Mouse (Mus musculus): ENCODE data around the gene Cd68. TPM values are rescaled to one million over a fixed set of nuclear protein-coding genes. Genes with fewer than 3 reads are reported as not detected.

Gene Cd68
- total RNA-seq, 2 experiments from 2014 or later, result 14.9 to 15.1 TPM

DNA sequence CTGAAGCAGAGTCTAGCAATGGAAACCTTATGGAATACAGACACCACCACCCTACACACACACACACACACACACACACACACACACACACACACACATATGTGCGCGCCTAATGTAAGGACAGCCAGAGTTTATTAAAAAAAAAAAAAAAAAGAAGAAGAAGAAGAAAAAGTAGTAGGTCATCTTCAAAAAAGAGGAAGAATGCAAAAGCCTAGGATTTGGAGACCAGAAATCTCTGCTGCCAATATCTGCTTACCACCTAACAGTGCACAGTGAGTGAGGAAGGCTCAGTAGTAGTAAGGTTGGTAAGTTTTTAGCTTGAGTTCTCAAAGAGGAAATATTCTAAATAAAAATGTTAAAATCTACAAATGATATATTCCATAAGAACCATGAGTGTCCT lies 13.2 kb upstream of the Cd68 start:
- no peak for DNase-seq (ENCODE audit: low spot score in 2 of 2)
- intact Hi-C loops (cut with DNase I), result no loop called here

DNA sequence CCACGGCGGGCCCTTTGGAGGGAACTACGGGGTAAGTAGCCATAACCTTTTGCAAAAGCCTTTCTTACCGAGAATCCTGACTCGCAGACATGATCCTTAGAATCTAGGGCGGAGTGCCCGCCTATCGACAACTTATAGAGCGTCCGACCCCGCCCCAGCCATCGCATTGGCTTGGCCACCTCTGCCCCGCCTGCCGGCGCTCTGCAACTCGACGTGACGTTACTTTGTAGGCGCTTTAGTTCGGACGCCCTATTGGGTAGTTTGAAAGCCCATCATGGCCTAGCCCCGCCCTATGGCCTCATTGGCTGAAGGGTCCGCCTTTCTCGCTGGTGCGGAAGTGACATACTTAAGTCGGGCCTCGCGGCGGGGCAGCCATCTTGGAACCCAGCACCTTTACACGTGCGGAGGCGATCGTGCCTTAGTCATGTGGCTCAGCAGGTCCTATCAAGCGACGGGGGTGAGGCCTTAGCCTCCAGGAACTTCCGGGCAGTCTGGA lies 6.3 kb upstream of the Cd68 start, which contains the start of gene Eif4a1:
Eif4a1 (minus strand) TSS at position 213 of the 496 bp plus-strand sequence.
- intact Hi-C loops (cut with DNase I), result loop anchor here (1.0 kb wide), 1 partner anchor 9 kb away; no protein-coding TSS in a partner anchor
- DNase-seq (ENCODE audit: low spot score in 2 of 2), result peak; percentile 100

DNA sequence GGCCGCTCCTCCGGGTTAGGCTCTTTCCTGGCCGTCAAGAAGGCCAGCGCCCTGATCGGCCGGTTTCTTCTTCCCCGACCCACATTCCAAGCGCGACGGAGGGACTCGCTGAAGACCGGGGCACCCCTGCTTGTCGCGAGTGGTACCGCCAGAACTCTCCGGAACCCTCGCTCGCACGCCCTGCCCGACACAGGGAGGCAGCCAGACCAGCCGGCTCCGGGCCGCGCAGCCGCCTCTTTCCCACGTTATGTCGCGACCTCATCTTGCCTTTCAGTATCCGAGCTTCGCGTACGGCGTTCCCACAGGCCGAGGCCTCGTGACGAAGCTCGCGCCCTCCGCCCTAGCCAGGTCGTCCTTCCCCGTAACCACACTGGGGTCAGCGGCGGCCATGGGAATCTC lies 5.8 kb upstream of the Cd68 start:
- peak in 1 of 2 experiments; percentile 31 for DNase-seq (ENCODE audit: low spot score in 2 of 2)
- intact Hi-C loops (cut with DNase I), result loop anchor here (1.0 kb wide), 1 partner anchor 10 kb away; no protein-coding TSS in a partner anchor

DNA sequence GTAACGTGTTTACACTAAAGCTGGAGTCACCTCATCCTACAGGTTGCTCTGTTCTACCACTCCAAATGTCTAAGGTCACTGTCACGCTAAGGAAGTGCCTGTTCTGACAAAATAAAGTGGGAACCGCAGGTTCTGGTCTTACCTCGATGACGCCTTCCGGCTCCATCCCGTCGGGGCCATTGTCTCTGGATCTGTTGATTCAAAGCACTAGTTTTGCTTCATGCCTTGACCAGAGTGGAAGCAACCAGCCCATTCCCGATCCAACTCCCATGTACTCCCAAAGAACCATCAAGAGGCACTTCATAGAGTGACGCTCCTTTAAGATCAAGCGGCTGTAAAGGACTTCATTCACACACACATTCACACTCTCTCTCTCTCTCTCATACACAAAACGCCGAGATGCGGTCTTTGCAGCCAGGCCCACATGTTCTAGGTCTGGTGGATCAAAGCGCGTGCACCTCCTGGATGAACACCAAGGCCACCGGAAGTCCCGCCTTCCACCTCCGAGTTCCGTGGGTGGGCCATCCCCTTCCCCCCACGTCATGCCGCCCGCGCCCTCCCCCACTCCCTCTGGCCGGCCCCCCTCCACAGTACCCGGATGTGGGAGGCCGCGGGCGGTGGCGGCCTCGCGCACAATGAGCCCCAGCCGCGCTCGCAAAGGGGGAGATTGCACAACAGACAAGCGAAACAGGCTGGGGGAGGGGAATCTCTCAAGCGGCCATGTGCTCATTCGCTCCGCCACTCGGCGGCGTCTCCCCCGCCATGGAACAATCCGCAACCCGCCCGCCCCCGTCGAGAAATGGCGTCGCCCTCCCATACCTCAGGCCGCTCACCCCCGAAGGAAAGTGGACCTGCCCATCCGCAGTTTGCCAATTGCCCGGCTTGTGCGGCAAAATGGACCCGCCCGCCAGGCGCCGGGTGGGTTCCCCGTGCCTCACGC lies 5.1 kb upstream of the Cd68 start:
- intact Hi-C loops (cut with DNase I), result no loop called here
- DNase-seq (ENCODE audit: low spot score in 2 of 2), result peak; percentile 90 to 91

DNA sequence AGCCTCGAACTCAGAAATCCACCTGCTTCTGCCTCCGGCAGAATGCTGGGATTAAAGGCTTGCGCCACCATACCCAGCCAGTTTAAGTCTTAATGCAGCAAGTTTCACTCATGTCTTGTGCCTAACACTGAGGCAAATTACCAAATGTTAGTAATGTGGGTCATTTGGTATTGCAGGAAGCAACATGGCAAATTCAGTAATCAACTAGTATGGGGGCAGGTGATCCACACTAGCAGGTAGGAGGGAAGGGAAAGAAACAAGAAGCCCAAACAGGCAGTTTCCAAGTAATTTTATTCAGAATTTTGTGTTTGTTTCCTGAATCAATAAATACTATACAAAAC lies 682 bp upstream of the Cd68 start:
- intact Hi-C loops (cut with DNase I), result no loop called here

DNA sequence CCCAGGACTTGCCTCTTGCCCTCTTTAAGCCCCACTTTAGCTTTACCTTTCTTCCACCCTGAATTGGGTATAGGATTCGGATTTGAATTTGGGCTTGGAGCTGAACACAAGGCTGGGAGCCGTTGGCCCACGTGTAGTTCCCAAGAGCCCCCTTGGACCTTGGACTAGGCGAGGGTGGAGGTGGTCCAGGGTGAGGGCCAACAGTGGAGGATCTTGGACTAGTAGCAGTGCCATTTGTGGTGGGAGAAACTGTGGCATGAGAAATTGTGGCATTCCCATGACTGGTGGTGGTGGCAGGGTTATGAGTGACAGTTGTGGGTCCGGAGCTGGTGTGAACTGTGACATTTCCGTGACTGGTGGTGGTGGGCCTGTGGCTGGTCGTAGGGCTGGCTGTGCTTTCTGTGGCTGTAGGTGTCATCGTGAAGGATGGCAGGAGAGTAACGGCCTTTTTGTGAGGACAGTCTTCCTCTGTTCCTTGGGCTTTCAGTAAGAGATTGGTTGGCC lies 444 bp downstream of the Cd68 start:
- intact Hi-C loops (cut with DNase I), result no loop called here
- DNase-seq (ENCODE audit: low spot score in 2 of 2), result no peak

More for the DNA sequence above, 682 bp upstream of the Cd68 start:
- no peak for DNase-seq (ENCODE audit: low spot score in 2 of 2)

DNA sequence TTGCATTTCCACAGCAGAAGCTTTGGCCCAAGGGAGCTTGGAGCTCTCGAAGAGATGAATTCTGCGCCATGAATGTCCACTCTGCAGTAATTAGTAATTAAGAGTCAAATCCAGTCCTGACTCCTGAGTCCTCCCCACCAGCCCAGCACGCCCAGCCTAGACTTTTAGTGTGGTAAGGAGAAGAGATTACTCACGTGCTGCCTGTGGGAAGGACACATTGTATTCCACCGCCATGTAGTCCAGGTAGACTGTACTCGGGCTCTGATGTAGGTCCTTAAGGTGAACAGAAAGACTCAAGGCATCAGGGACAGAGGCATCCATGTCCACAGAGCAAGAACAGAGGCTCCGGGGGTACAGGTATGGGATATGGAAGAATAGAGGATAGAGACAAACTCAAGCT lies 1.1 kb downstream of the Cd68 start:
- intact Hi-C loops (cut with DNase I), result no loop called here
- DNase-seq (ENCODE audit: low spot score in 2 of 2), result no peak

DNA sequence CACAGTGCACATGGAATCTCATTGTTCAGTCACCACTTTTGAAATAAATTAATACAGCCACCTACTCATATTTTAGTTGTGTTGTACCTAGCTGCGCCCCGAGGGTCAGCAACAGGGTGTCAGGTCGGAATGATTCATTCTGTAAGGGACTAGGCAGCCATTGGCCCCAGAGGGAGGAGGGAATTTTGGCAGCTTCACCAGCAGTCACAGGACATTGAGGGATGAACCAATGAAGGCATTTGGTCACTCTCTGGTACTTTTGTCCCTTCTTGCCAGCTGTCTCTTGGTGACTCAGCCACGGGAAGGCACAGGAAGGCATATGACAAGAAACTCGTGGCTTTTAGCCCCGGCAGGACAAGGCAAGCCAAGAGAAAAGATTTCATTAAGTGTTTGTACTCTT lies 2.2 kb downstream of the Cd68 start:
- intact Hi-C loops (cut with DNase I), result no loop called here
- DNase-seq (ENCODE audit: low spot score in 2 of 2), result no peak

DNA sequence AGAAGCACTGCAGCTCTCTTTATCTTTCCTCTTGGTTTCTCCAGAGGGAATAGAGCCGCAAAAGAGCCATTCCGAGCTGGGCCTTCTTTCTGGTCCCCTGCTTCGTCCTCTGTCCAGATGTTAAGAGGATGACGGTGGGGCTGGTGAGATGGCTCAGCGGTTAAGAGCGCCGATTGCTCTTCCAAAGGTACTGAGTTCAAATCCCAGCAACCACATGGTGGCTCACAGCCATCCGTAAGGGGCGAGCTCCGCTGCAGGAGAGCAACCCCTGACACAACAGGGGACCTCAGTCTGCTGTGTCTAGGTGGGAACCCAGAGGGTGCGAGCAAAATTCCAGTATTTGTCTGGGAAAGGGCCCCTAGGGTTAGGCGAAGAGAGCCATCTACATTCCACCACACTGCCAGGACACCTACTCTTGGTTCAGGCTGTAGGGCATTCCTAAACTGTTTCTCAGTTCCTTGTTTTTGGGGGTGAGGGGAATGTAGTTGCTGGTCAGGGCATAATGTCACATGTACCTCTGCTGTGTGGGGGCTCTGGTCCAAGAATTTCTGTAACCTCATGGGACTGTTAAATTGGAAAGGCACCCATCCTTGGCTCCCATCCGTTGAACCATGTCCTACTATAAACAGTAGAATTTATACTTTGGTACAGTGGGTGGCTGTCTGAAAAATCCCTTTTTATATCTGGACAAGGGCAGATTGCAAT lies 2.8 kb downstream of the Cd68 start:
- no peak for DNase-seq (ENCODE audit: low spot score in 2 of 2)
- intact Hi-C loops (cut with DNase I), result no loop called here

DNA sequence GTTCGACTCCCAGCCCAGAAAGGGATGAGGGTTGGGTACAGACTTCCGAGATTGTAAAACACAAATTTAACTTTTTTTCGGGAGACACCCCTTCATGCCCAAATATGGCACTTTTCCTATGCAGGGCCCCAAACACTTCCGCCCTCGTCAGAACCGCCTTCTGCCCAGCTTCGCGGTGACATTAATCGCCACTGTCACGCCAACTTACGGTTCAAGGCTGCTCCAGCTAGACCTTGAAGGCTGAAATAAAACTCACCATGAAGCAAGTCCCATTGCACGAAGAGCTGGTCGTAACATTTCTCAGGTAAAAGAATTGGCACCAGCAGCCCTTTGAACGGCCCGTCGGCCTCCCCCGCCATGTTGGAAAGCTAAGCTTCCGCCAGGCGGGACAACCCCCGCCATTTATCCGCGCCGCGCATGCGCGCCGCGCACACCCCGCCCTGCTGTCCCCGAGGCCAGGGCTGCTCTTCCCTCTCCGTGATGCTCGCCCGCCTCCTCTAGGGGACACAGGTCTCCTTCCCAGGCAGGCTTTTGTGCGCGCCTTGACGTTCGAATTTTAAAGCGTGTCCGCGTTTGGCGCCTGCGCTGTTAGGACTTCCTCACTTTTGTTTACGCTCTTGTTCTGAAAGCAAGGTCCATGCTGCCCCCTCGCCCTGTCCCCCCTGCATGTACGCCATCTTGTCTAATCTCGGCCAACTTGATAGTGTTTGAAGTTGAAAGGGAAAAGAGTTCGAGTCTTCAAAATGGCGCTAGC lies 3.6 kb downstream of the Cd68 start, which contains the start of gene Mpdu1:
Mpdu1 (minus strand) TSS at position 430 of the 754 bp plus-strand sequence.
- DNase-seq (ENCODE audit: low spot score in 2 of 2), result peak; percentile 93 to 96
- intact Hi-C loops (cut with DNase I), result no loop called here

DNA sequence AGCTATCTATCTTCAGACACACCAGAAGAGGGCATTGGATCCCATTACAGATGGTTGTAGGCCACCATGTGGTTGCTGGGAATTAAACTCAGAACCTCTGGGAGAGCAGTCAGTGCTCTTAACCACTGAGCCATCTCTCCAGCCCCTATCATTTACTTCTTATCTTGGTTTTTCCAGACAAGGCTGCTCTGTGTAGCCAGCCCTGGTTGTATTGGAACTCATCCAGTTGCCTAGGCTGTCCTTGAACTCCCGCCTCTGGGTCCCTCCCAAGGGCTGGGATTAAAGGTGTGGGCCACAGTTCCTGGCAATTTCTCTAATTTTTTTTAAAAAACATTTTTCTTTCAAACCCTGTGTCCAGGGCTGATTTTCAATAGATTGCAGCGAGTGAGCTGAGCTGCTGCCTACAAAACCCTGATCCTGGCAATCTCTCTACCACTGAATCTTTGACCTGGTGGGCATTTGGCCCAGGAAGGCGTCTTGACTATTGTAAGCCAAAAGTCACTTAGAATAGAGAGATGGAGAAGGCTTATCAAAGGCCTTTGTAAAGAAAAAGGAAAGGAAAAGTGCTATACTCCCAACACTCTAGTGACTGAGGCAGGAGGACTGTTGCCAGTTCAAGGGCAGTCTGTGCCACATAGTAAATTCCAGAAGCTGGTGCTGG lies 4.6 kb downstream of the Cd68 start:
- intact Hi-C loops (cut with DNase I), result no loop called here
- DNase-seq (ENCODE audit: low spot score in 2 of 2), result no peak

DNA sequence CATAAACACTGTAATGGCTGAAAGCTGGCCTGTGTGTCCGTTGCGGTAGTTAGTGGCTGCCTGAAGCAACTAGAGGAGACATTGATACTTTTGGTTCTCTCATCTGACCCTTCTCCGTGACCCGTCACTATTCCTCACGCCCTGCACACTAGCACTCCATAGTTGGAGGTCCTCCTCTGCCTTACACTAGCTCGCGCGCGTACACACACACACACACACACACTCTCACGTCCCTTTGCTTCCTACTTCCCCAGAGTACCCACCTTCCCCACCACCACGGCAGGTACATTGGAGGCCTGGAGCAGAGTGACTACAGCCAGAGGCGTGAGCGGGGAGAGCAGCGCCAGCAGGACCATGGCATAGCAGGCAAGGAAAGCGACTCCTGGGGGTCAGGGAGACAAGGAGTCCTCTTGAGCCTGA lies 8.5 kb downstream of the Cd68 start:
- intact Hi-C loops (cut with DNase I), result no loop called here
- peak in 1 of 2 experiments; percentile 33 for DNase-seq (ENCODE audit: low spot score in 2 of 2)

DNA sequence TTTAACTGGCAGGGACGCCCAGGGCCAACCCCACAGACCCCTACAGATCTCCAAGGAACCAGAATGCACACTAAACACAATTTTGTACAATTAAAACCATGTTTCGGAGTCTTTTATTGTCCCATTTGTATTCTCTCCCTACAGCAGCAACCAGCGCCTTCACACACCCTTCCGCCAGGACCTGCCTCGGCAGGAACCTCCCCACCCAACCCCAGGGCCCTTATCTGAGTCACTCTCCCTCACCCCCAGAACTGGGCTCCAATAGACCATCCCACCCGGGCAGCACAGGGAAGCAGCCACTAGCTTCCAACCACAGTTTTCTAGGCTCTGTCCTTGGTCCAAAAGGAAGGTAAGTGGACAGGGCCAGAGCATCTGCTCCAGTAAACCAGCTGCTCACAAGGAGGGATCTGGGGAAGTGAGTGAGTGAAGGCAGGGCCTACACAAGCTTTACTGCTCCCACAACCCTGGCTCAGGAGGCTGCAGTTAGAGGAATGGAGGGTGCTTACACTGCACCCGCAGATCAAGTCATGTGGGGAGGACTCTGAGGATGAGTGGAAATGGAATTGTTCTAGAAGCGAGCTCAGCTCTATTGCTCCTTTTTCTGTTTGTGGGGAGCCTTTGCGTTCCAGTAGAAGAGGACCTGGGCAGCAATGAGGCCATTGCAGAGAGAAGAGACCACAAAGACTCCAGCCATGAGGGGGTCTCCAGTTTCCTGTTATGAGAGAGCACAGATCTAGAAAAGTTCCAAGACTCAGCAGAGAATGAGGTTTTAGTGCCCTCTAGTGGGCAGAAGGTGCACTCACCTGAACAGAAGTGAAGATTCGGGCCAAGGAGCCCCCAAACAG lies 9.1 kb downstream of the Cd68 start:
- peak in 1 of 2 experiments; percentile 0 for DNase-seq (ENCODE audit: low spot score in 2 of 2)
- intact Hi-C loops (cut with DNase I), result no loop called here

DNA sequence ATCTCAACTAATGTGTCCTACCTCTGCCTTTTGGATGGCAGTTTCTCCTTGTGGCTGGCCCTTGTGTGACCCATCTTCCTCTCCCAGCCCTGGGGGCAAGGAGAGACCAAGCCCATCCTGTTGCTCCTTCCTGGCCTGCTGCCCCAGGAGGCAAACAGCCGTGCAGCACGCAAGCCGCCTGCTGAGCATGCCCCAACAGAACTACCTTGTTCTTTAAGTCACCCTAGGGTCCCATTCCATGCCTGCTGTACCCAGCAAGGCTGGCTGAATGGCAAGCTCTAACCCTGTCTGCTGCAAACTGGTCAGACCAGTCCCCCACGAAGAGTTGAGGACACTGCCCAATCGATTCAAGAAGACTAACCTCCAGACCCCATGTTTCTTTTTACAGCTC lies 9.9 kb downstream of the Cd68 start:
- intact Hi-C loops (cut with DNase I), result no loop called here
- peak in 1 of 2 experiments; percentile 1 for DNase-seq (ENCODE audit: low spot score in 2 of 2)

DNA sequence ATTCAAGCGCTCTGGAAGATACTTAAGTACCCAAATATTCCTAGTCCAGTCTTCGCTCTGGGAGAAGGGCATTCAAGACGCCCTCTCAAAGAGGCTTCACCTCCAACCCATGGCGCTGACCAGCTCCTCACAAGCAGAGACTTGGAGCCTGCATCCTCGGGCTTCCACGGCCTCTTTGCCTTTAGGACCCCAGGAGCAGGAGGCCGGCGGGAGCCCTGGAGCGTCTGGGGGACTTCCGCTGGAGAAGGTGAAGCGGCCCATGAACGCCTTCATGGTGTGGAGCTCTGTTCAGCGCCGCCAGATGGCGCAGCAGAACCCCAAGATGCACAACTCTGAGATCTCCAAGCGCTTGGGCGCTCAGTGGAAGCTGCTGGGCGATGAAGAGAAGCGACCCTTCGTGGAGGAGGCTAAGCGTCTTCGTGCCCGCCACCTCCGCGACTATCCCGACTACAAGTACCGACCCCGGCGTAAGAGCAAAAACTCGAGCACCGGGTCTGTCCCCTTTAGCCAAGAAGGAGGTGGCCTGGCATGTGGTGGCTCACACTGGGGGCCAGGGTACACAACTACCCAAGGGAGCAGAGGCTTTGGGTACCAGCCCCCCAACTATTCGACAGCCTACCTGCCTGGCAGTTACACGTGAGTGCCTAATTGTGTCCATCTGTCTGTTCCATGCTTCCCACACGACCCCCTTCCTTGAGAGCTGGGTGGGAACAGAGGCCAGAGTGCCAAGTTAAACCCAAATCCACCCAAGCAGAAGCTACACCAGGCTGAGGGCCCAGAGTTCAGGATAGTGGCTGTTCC lies 10.5 kb downstream of the Cd68 start, which contains the start of gene Sox15:
Sox15 (plus strand) TSS at position 51 of the 801 bp plus-strand sequence.
- intact Hi-C loops (cut with DNase I), result no loop called here

DNA sequence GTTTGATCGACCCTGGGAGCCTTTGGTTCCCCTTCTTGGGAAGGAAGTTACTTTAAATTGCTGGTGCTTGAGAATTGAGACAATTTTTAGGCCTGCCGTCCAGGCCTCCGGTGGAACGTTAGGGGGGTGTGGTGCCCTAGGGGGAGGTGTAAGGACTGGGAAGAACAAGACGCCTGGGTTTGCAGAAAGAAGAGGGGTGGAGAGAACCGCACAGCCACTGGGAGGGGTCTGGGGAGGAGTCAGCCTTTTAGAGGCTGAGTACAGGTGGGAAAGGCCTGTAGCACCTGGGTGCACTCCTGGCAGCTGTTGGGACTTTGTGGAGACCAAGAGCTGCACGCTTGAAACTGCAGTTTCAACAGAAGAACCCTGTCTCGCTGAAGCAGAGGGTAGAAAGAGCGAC lies 11.2 kb downstream of the Cd68 start:
- no peak for DNase-seq (ENCODE audit: low spot score in 2 of 2)
- intact Hi-C loops (cut with DNase I), result no loop called here

More for the DNA sequence above, 10.5 kb downstream of the Cd68 start, which contains the start of gene Sox15:
- peak; percentile 62 to 63 for DNase-seq (ENCODE audit: low spot score in 2 of 2)

DNA sequence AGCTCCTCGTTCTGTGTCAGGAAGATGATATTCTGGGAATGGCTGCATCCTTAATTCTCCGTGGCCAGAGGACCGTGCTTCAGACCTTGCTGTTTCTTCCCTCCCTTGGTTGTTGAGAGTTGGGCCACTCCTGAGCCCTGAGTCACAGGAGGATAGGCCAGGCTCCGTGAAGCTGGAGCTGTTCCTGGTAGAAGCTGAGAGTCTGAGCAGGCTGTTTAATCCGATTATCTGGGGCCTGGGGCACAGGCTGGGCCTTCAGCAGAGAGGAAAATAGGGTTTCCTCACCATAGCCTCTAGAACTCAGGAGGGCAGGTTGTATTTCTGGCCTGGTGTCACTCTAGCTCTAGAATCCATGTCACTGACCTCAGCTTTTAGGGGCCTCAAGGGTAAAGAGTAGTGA lies 12.6 kb downstream of the Cd68 start:
- intact Hi-C loops (cut with DNase I), result no loop called here
- no peak for DNase-seq (ENCODE audit: low spot score in 2 of 2)

All from left cerebral cortex, postnatal 36 days (tissue).